In genomic region chr19:55244791-55245231, GRCm38 (mm10) we compare ENCODE assay signal across 9 mouse cellular contexts. TPM values are rescaled to one million over a fixed set of nuclear protein-coding genes. Genes with fewer than 3 reads are reported as not detected.
A peak's percentile ranks its signal among the peaks of the same experiment; 100 is the strongest.
DNase-seq lines count a peak whose midpoint lies in the region; ATAC-seq lines count a peak whose summit lies in the region.
"Had no signal": no experiment of that assay in that cellular context is flagged by ENCODE, and none has a peak within 500 bp of the region (broad histone marks: within the 10 kb centered on the region; RNA-seq: fewer than 3 reads in every experiment).

No protein-coding gene starts in this region.

- intact Hi-C loops in gastrocnemius, postnatal 36 days (cut with DNase I) = no loop called here

- peak; percentile 5 for DNase-seq in hindbrain, embryonic 11.5 days (ENCODE audit: low spot score)
- DNase-seq in adrenal gland, postnatal 25 days = peak; percentile 58
- peak; percentile 26 to 36 for DNase-seq in gastrocnemius, postnatal 36 days
- peak; percentile 72 for DNase-seq in kidney, adult 11 months
- DNase-seq in limb, embryonic 11.5 days (ENCODE audit: low spot score) = peak; percentile 30
- no peak for DNase-seq in T-cell, adult 2 months (ENCODE audit: low spot score)

- no peak overlapping the region for H3K4me3 ChIP-seq in hindbrain, embryonic 11.5 days (ENCODE audit: low read depth, low read length)
- no peak overlapping the region for H3K4me3 ChIP-seq in hindbrain, embryonic 12.5 days
- no peak overlapping the region for H3K4me3 ChIP-seq in limb, embryonic 11.5 days (ENCODE audit: low read depth, low read length)

- H3K27me3 ChIP-seq in hindbrain, embryonic 11.5 days (ENCODE audit: control insufficient read depth, insufficient read depth, low read length) = no peaks in the 10 kb centered on the region
- no peaks in the 10 kb centered on the region for H3K27me3 ChIP-seq in hindbrain, embryonic 12.5 days
- H3K27me3 ChIP-seq in limb, embryonic 11.5 days (ENCODE audit: control insufficient read depth, insufficient read depth, low read length) = no peaks in the 10 kb centered on the region

- H3K27ac ChIP-seq in hindbrain, embryonic 11.5 days (ENCODE audit: low read depth, low read length) = no peak overlapping the region
- H3K27ac ChIP-seq in hindbrain, embryonic 12.5 days = no peak overlapping the region
- H3K27ac ChIP-seq in limb, embryonic 11.5 days (replicated peaks; ENCODE audit: low read depth, low read length) = no peak overlapping the region; the same call in 1 of the 2 replicates

- no peak overlapping the region for H3K9ac ChIP-seq in hindbrain, embryonic 11.5 days (ENCODE audit: low read depth, low read length)
- H3K9ac ChIP-seq in hindbrain, embryonic 12.5 days = no peak overlapping the region
- H3K9ac ChIP-seq in limb, embryonic 11.5 days (ENCODE audit: low read length) = no peak overlapping the region

- no peak for ATAC-seq in hindbrain, embryonic 11.5 days (ENCODE audit: low FRiP score)
- no peak for ATAC-seq in hindbrain, embryonic 12.5 days (ENCODE audit: low FRiP score)
- ATAC-seq in limb, embryonic 11.5 days (ENCODE audit: insufficient number of reproducible peaks, low FRiP score, low TSS enrichment, low read depth) = no peak
- ATAC-seq in neutrophil, adult 5-6 weeks (ENCODE audit: extremely low read depth, insufficient number of reproducible peaks, low FRiP score, poor library complexity, severe bottlenecking) = 0 out of 2 replicates have a peak, but pooled peaks have one; percentile 9

- H3K4me2 ChIP-seq in hindbrain, embryonic 11.5 days (replicated peaks; ENCODE audit: low read depth, low read length) = no peak overlapping the region
- H3K4me2 ChIP-seq in hindbrain, embryonic 12.5 days (replicated peaks) = no peak overlapping the region
- H3K4me2 ChIP-seq in limb, embryonic 11.5 days (ENCODE audit: low read depth, severe bottlenecking) = no peak overlapping the region

- H3K9me3 ChIP-seq in hindbrain, embryonic 11.5 days (ENCODE audit: control insufficient read depth, low read length) = no peaks in the 10 kb centered on the region
- H3K9me3 ChIP-seq in hindbrain, embryonic 12.5 days (replicated peaks) = no peaks in the 10 kb centered on the region
- no peaks in the 10 kb centered on the region for H3K9me3 ChIP-seq in limb, embryonic 11.5 days (ENCODE audit: control insufficient read depth, low read length)
- H3K9me3 ChIP-seq: G1E had no signal

- H3K4me1 ChIP-seq in hindbrain, embryonic 11.5 days (replicated peaks; ENCODE audit: control insufficient read depth, insufficient read depth, low read length) = no peaks in the 10 kb centered on the region
- no peaks in the 10 kb centered on the region for H3K4me1 ChIP-seq in hindbrain, embryonic 12.5 days
- no peaks in the 10 kb centered on the region for H3K4me1 ChIP-seq in limb, embryonic 11.5 days (ENCODE audit: control insufficient read depth, insufficient read depth, low read length)

- WGBS in hindbrain, embryonic 11.5 days = 32% methylated on average over 7 of the region's 7 CpGs
- 32% methylated on average over 7 of the region's 7 CpGs for WGBS in hindbrain, embryonic 12.5 days
- WGBS in limb, embryonic 11.5 days = 23% methylated on average over 7 of the region's 7 CpGs

- no peaks in the 10 kb centered on the region for H3K36me3 ChIP-seq in hindbrain, embryonic 11.5 days (ENCODE audit: control insufficient read depth, insufficient read depth, low read length)
- no peaks in the 10 kb centered on the region for H3K36me3 ChIP-seq in hindbrain, embryonic 12.5 days
- no peaks in the 10 kb centered on the region for H3K36me3 ChIP-seq in limb, embryonic 11.5 days (ENCODE audit: control insufficient read depth, insufficient read depth, low read length)
- H3K36me3 ChIP-seq: G1E had no signal

RNA-seq across cellular contexts. Expression of gene Gucy2g, which starts 3.8 kb away (rescaled TPM):
- not detected in 2 replicates for polyA plus RNA-seq in hindbrain, embryonic 11.5 days (2014; fragmentation: Nextera tagmentation; extraction: Ambion mirVana)
- polyA plus RNA-seq in hindbrain, embryonic 12.5 days (2016; fragmentation: Nextera tagmentation; extraction: Ambion mirVana) = not detected in 2 replicates
- total RNA-seq in adrenal gland, postnatal 25 days (2021) = not detected in 2 replicates
- under 1 TPM; 0.07 to 0.08 TPM for total RNA-seq in gastrocnemius, postnatal 36 days (2021)
- not detected in 2 replicates for polyA plus RNA-seq in limb, embryonic 11.5 days (2014; fragmentation: Nextera tagmentation; extraction: Ambion mirVana)
- total RNA-seq in neutrophil, adult 5-6 weeks (2017) = not detected in 2 replicates
- polyA plus RNA-seq: G1E had no signal

RNA-seq across cellular contexts. Expression of gene Acsl5, which starts 6.9 kb away (rescaled TPM):
- polyA plus RNA-seq in hindbrain, embryonic 11.5 days (2014; fragmentation: Nextera tagmentation; extraction: Ambion mirVana) = 19.9 and 25.3 TPM in 2 replicates
- polyA plus RNA-seq in hindbrain, embryonic 12.5 days (2016; fragmentation: Nextera tagmentation; extraction: Ambion mirVana) = 16.5 and 16.9 TPM in 2 replicates
- 94.6 and 149 TPM in 2 replicates for total RNA-seq in adrenal gland, postnatal 25 days (2021)
- total RNA-seq in gastrocnemius, postnatal 36 days (2021) = 1 to 10 TPM; 2.9 to 3.8 TPM
- polyA plus RNA-seq in limb, embryonic 11.5 days (2014; fragmentation: Nextera tagmentation; extraction: Ambion mirVana) = 19.0 and 19.8 TPM in 2 replicates
- 92.0 and 131 TPM in 2 replicates for total RNA-seq in neutrophil, adult 5-6 weeks (2017)

Comparison
In these comparisons a context has a peak if more than half of its experiments do, and no peak if none do; other contexts are left out.
1. RNA of gene Acsl5, which starts 6.9 kb away (total RNA-seq): 92.0 to 131 TPM in neutrophil, adult 5-6 weeks and 94.6 to 149 TPM in adrenal gland, postnatal 25 days; 2.9 to 3.8 TPM in gastrocnemius, postnatal 36 days; every median in the first group is over 10 times any median in the second.